Mouse (Mus musculus) layer of hippocampus, adult 9-11 months (tissue): ENCODE results near the gene Gatad2a.
"Not testable (repeated sequence)": the region's sequence is repeated elsewhere in the genome, so short reads cannot be mapped to it uniquely, and the experiment has no call there.

Experiments
- DNase-seq: peaks from one replicate; pipeline ENCODE4 v3.0.0; 2022

The Gatad2a gene

GRCm38 (mm10) chr8:69995776-69996588 lies at the start of gene Gatad2a:
Gene Gatad2a (minus strand): TSS chr8:69996384.
- peak; percentile 100 for DNase-seq

- DNase-seq, result no peak
Observed at GRCm38 (mm10) chr8:70043996-70044395, 47.8 kb upstream of the Gatad2a start.

GRCm38 (mm10) chr8:70042583-70043455 lies 46.6 kb upstream of the Gatad2a start, which contains the start of the genes Mau2 and Sugp1:
Gene Mau2 (minus strand): TSS chr8:70042734.
Gene Sugp1 (plus strand): TSS chr8:70042813.
- DNase-seq, result peak; percentile 96

- DNase-seq, result no peak
Observed at GRCm38 (mm10) chr8:70041885-70042546, 45.8 kb upstream of the Gatad2a start.

GRCm38 (mm10) chr8:70037994-70038393 lies 41.8 kb upstream of the Gatad2a start:
- DNase-seq, result no peak

GRCm38 (mm10) chr8:70030255-70030654 lies 34.1 kb upstream of the Gatad2a start:
- DNase-seq, result no peak

- DNase-seq, result no peak
Observed at GRCm38 (mm10) chr8:70026151-70026550, 30.0 kb upstream of the Gatad2a start.

GRCm38 (mm10) chr8:70023596-70023995 lies 27.4 kb upstream of the Gatad2a start:
- DNase-seq, result peak; percentile 32

- no peak for DNase-seq
Observed at GRCm38 (mm10) chr8:70015017-70015416, 18.8 kb upstream of the Gatad2a start.

GRCm38 (mm10) chr8:70012763-70013162 lies 16.6 kb upstream of the Gatad2a start:
- no peak for DNase-seq

- DNase-seq, result no peak
Observed at GRCm38 (mm10) chr8:70012350-70012749, 16.2 kb upstream of the Gatad2a start.

- not testable (repeated sequence) for DNase-seq
Observed at GRCm38 (mm10) chr8:70010796-70011195, 14.6 kb upstream of the Gatad2a start.

- DNase-seq, result no peak
Observed at GRCm38 (mm10) chr8:70005178-70005577, 9.0 kb upstream of the Gatad2a start.

- no peak for DNase-seq
Observed at GRCm38 (mm10) chr8:70004345-70004744, 8.2 kb upstream of the Gatad2a start.

- DNase-seq, result no peak
Observed at GRCm38 (mm10) chr8:70003204-70003657, 7.0 kb upstream of the Gatad2a start.

GRCm38 (mm10) chr8:70001892-70002191 lies 5.7 kb upstream of the Gatad2a start:
- DNase-seq, result not testable (repeated sequence)

GRCm38 (mm10) chr8:70001176-70001891 lies 5.2 kb upstream of the Gatad2a start:
- peak; percentile 73 for DNase-seq

GRCm38 (mm10) chr8:70000226-70000625 lies 4.0 kb upstream of the Gatad2a start:
- DNase-seq, result no peak

GRCm38 (mm10) chr8:69999236-69999635 lies 3.1 kb upstream of the Gatad2a start:
- DNase-seq, result no peak

- DNase-seq, result no peak
Observed at GRCm38 (mm10) chr8:69998706-69999105, 2.5 kb upstream of the Gatad2a start.

- DNase-seq, result no peak
Observed at GRCm38 (mm10) chr8:69996589-69997285, 553 bp upstream of the Gatad2a start.

- no peak for DNase-seq
Observed at GRCm38 (mm10) chr8:69995422-69995775, 785 bp downstream of the Gatad2a start.
